Mouse (Mus musculus): ENCODE data around the gene Dnah5.

DNA sequence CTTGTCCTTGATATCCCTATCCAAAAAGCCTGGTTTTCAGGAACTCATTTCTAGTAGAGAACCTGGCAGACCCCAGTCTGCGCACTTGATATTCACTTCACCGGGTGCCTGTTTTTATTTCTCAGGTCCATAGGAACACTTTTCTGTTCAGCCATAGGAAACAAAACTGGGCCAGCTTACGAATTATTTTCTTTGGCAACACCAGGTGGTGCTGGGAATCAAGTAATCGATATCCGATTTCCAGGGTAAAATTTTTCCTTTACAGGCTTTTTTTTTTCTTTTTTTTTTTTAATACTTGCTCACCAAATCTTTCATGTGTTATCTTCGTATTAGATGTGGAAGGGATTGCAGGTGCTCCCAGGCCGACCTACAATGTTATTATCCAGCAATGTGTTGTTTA, 119.0 kb downstream of the Dnah5 start:
- TF ChIP-seq CTCF (conservative IDR thresholded peaks at IDR 0.05; ENCODE audit: low read length) (no peak), POU5F1 (IDR thresholded peaks at IDR 0.05; ENCODE audit: borderline replicate concordance, low read length) (no peak)
